Mouse (Mus musculus): ENCODE results near the gene Syt17. TPM values are rescaled to one million over a fixed set of nuclear protein-coding genes. Genes with fewer than 3 reads are reported as not detected.
A peak's percentile ranks its signal among the peaks of the same experiment; 100 is the strongest.

Syt17 gene
- polyA plus RNA-seq, 1 experiment, result 2.1 TPM

GRCm38 (mm10) chr7:118443371-118443770 lies 4.7 kb downstream of the Syt17 start:
- TF ChIP-seq CTCF (IDR thresholded peaks at IDR 0.05; ENCODE audit: control insufficient read depth, insufficient read depth, insufficient replicate concordance, low read depth, low read length), result no peak
- no peak for TF ChIP-seq POLR2A (IDR thresholded peaks at IDR 0.05; ENCODE audit: control insufficient read depth, low read depth, low read length)
- Histone ChIP-seq H3K27me3 (ENCODE audit: control insufficient read depth, insufficient read depth, low read length) (no peaks in the 10 kb centered on the region), H3K36me3 (ENCODE audit: control insufficient read depth, insufficient read depth, low read length) (no peaks in the 10 kb centered on the region), H3K27ac (ENCODE audit: control insufficient read depth, insufficient read depth, low read depth, low read length) (no peak overlapping the region), H3K4me3 (ENCODE audit: control insufficient read depth, low read depth, low read length) (no peak overlapping the region), H3K4me1 (ENCODE audit: control insufficient read depth, insufficient read depth, low read length) (peaks cover 8% of the 10 kb centered on the region)

GRCm38 (mm10) chr7:118441535-118441934 lies 6.5 kb downstream of the Syt17 start:
- TF ChIP-seq CTCF (IDR thresholded peaks at IDR 0.05; ENCODE audit: control insufficient read depth, insufficient read depth, insufficient replicate concordance, low read depth, low read length) (no peak), POLR2A (IDR thresholded peaks at IDR 0.05; ENCODE audit: control insufficient read depth, low read depth, low read length) (no peak)
- H3K27me3 ChIP-seq (ENCODE audit: control insufficient read depth, insufficient read depth, low read length), result no peaks in the 10 kb centered on the region
- no peaks in the 10 kb centered on the region for H3K4me1 ChIP-seq (ENCODE audit: control insufficient read depth, insufficient read depth, low read length)
- H3K4me3 ChIP-seq (ENCODE audit: control insufficient read depth, low read depth, low read length), result no peak overlapping the region
- no peak overlapping the region for H3K27ac ChIP-seq (ENCODE audit: control insufficient read depth, insufficient read depth, low read depth, low read length)
- H3K36me3 ChIP-seq (ENCODE audit: control insufficient read depth, insufficient read depth, low read length), result no peaks in the 10 kb centered on the region

GRCm38 (mm10) chr7:118437101-118437802 lies 10.8 kb downstream of the Syt17 start:
- H3K36me3 ChIP-seq (ENCODE audit: control insufficient read depth, insufficient read depth, low read length), result no peaks in the 10 kb centered on the region
- H3K4me1 ChIP-seq (ENCODE audit: control insufficient read depth, insufficient read depth, low read length), result peaks cover 7% of the 10 kb centered on the region
- H3K27ac ChIP-seq (ENCODE audit: control insufficient read depth, insufficient read depth, low read depth, low read length), result no peak overlapping the region
- no peak overlapping the region for H3K4me3 ChIP-seq (ENCODE audit: control insufficient read depth, low read depth, low read length)
- TF ChIP-seq POLR2A (IDR thresholded peaks at IDR 0.05; ENCODE audit: control insufficient read depth, low read depth, low read length), result no peak
- peak; percentile 60; the same call in 1 of the 2 replicates for TF ChIP-seq CTCF (IDR thresholded peaks at IDR 0.05; ENCODE audit: control insufficient read depth, insufficient read depth, insufficient replicate concordance, low read depth, low read length)
- H3K27me3 ChIP-seq (ENCODE audit: control insufficient read depth, insufficient read depth, low read length), result no peaks in the 10 kb centered on the region

- no peaks in the 10 kb centered on the region for H3K36me3 ChIP-seq (ENCODE audit: control insufficient read depth, insufficient read depth, low read length)
- H3K27ac ChIP-seq (ENCODE audit: control insufficient read depth, insufficient read depth, low read depth, low read length), result no peak overlapping the region
- peaks cover 3% of the 10 kb centered on the region for H3K4me1 ChIP-seq (ENCODE audit: control insufficient read depth, insufficient read depth, low read length)
- H3K27me3 ChIP-seq (ENCODE audit: control insufficient read depth, insufficient read depth, low read length), result no peaks in the 10 kb centered on the region
- no peak overlapping the region for H3K4me3 ChIP-seq (ENCODE audit: control insufficient read depth, low read depth, low read length)
- no peak for TF ChIP-seq POLR2A (IDR thresholded peaks at IDR 0.05; ENCODE audit: control insufficient read depth, low read depth, low read length)
- no peak for TF ChIP-seq CTCF (IDR thresholded peaks at IDR 0.05; ENCODE audit: control insufficient read depth, insufficient read depth, insufficient replicate concordance, low read depth, low read length)
Observed at GRCm38 (mm10) chr7:118428937-118429336, 19.1 kb downstream of the Syt17 start.

GRCm38 (mm10) chr7:118419491-118420180 lies 28.4 kb downstream of the Syt17 start:
- Histone ChIP-seq H3K4me3 (ENCODE audit: control insufficient read depth, low read depth, low read length) (no peak overlapping the region), H3K27me3 (ENCODE audit: control insufficient read depth, insufficient read depth, low read length) (no peaks in the 10 kb centered on the region), H3K27ac (ENCODE audit: control insufficient read depth, insufficient read depth, low read depth, low read length) (no peak overlapping the region), H3K36me3 (ENCODE audit: control insufficient read depth, insufficient read depth, low read length) (no peaks in the 10 kb centered on the region), H3K4me1 (ENCODE audit: control insufficient read depth, insufficient read depth, low read length) (no peaks in the 10 kb centered on the region)
- TF ChIP-seq POLR2A (IDR thresholded peaks at IDR 0.05; ENCODE audit: control insufficient read depth, low read depth, low read length) (no peak), CTCF (IDR thresholded peaks at IDR 0.05; ENCODE audit: control insufficient read depth, insufficient read depth, insufficient replicate concordance, low read depth, low read length) (no peak)

- H3K27me3 ChIP-seq (ENCODE audit: control insufficient read depth, insufficient read depth, low read length), result no peaks in the 10 kb centered on the region
- TF ChIP-seq CTCF (IDR thresholded peaks at IDR 0.05; ENCODE audit: control insufficient read depth, insufficient read depth, insufficient replicate concordance, low read depth, low read length), result no peak
- no peak overlapping the region for H3K4me3 ChIP-seq (ENCODE audit: control insufficient read depth, low read depth, low read length)
- no peak overlapping the region for H3K27ac ChIP-seq (ENCODE audit: control insufficient read depth, insufficient read depth, low read depth, low read length)
- H3K4me1 ChIP-seq (ENCODE audit: control insufficient read depth, insufficient read depth, low read length), result no peaks in the 10 kb centered on the region
- H3K36me3 ChIP-seq (ENCODE audit: control insufficient read depth, insufficient read depth, low read length), result no peaks in the 10 kb centered on the region
Observed at GRCm38 (mm10) chr7:118414183-118414582, 33.8 kb downstream of the Syt17 start.

- H3K27me3 ChIP-seq (ENCODE audit: control insufficient read depth, insufficient read depth, low read length), result no peaks in the 10 kb centered on the region
- no peak overlapping the region for H3K27ac ChIP-seq (ENCODE audit: control insufficient read depth, insufficient read depth, low read depth, low read length)
- H3K36me3 ChIP-seq (ENCODE audit: control insufficient read depth, insufficient read depth, low read length), result no peaks in the 10 kb centered on the region
- no peak for TF ChIP-seq CTCF (IDR thresholded peaks at IDR 0.05; ENCODE audit: control insufficient read depth, insufficient read depth, insufficient replicate concordance, low read depth, low read length)
- TF ChIP-seq POLR2A (IDR thresholded peaks at IDR 0.05; ENCODE audit: control insufficient read depth, low read depth, low read length), result no peak
- H3K4me1 ChIP-seq (ENCODE audit: control insufficient read depth, insufficient read depth, low read length), result no peaks in the 10 kb centered on the region
- H3K4me3 ChIP-seq (ENCODE audit: control insufficient read depth, low read depth, low read length), result no peak overlapping the region
Observed at GRCm38 (mm10) chr7:118411877-118412276, 36.1 kb downstream of the Syt17 start.

Measured in testis, adult 2 months (tissue).